ENCODE assay signal across 12 mouse cellular contexts in the genomic region with DNA sequence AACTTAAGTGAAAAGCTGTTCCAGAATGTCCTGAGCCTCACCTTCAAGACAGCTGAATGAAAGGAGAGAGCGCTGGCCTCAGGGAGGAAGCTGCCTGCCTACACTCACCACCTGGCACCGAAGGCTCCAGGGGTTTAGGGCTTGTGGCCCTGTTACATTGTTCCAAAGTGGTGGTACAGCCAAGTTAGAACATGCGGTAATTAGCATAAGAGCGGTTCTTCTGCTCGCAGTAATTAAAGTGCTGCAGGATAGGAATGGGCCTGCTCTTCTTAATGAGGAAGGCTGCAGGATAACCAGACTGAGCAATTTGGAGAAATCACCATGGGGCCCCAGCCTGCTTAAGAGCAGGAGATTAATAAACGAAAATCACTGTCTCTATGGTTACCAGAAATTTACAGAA.
DNase-seq lines count a peak whose midpoint lies in the region; ATAC-seq and TF ChIP-seq lines count a peak whose summit lies in the region.
"Had no signal": no experiment of that assay in that cellular context is flagged by ENCODE, and none has a peak within 500 bp of the region (broad histone marks: within the 10 kb centered on the region; RNA-seq: fewer than 3 reads in every experiment).

No protein-coding gene starts in this region.

- H3K4me2 ChIP-seq in embryonic facial prominence, embryonic 13.5 days = no peak overlapping the region
- H3K4me2 ChIP-seq in hindbrain, embryonic 14.5 days (replicated peaks) = no peak overlapping the region
- H3K4me2 ChIP-seq: liver, embryonic 13.5 days had no signal

- no peak for TF ChIP-seq POLR2A in kidney, adult 2 months (IDR thresholded peaks at IDR 0.05; ENCODE audit: low read depth, low read length)
- TF ChIP-seq POLR2A in thymus, adult 2 months (IDR thresholded peaks at IDR 0.05; ENCODE audit: control insufficient read depth, extremely low read depth, insufficient read depth, low read length, poor library complexity) = no peak

- intact Hi-C loops in left cerebral cortex, adult 2 months (cut with DNase I) = no loop called here
- intact Hi-C loops in left cerebral cortex, postnatal 10 days (cut with DNase I) = no loop called here

- ATAC-seq in embryonic facial prominence, embryonic 13.5 days (ENCODE audit: insufficient number of reproducible peaks, insufficient read depth, low FRiP score, low TSS enrichment, low read depth) = no peak
- ATAC-seq in hindbrain, embryonic 14.5 days (ENCODE audit: low FRiP score) = peak; percentile 62

- no peak overlapping the region for H3K4me3 ChIP-seq in left cerebral cortex, adult 2 months
- H3K4me3 ChIP-seq in embryonic facial prominence, embryonic 13.5 days = no peak overlapping the region
- H3K4me3 ChIP-seq in hindbrain, embryonic 14.5 days (replicated peaks; ENCODE audit: low read length) = no peak overlapping the region
- H3K4me3 ChIP-seq in kidney, adult 2 months (ENCODE audit: insufficient read depth, low read depth, low read length) = no peak overlapping the region
- no peak overlapping the region for H3K4me3 ChIP-seq in thymus, adult 2 months (ENCODE audit: control insufficient read depth, insufficient read depth, low read length)
- H3K4me3 ChIP-seq: liver, embryonic 13.5 days had no signal

- WGBS in embryonic facial prominence, embryonic 13.5 days = 38% methylated on average over 6 of the region's 6 CpGs
- WGBS in hindbrain, embryonic 14.5 days = 49% methylated on average over 6 of the region's 6 CpGs
- WGBS in kidney, adult 2 months = 74% methylated on average over 6 of the region's 6 CpGs
- WGBS in thymus, adult 2 months = 82% methylated on average over 6 of the region's 6 CpGs

- DNase-seq in left cerebral cortex, adult 2 months (ENCODE audit: extremely low spot score in 1 of 2, low spot score in 2 of 2) = no peak
- no peak for DNase-seq in left cerebral cortex, postnatal 10 days (ENCODE audit: extremely low spot score in 1 of 2, low spot score in 2 of 2)
- peak; percentile 26 for DNase-seq in ZHBTc4 (ENCODE audit: low read depth, low spot score)
- DNase-seq in hindbrain, embryonic 14.5 days (ENCODE audit: low spot score) = no peak
- no peak for DNase-seq in kidney, adult 2 months
- no peak for DNase-seq in gastrocnemius, adult 8-10 months (ENCODE audit: low spot score in 2 of 2)
- DNase-seq in thymus, adult 2 months = no peak
- DNase-seq: gastrocnemius, postnatal 14 days; kidney, adult 18-20 months; liver, embryonic 13.5 days had no signal

- TF ChIP-seq CTCF in left cerebral cortex, adult 2 months (IDR thresholded peaks at IDR 0.05) = no peak
- TF ChIP-seq CTCF in kidney, adult 2 months (conservative IDR thresholded peaks at IDR 0.05; ENCODE audit: insufficient read depth, insufficient read length, low read depth, low read length) = no peak
- no peak for TF ChIP-seq CTCF in thymus, adult 2 months (IDR thresholded peaks at IDR 0.05; ENCODE audit: borderline replicate concordance, control insufficient read depth, extremely low read depth, insufficient read depth, low read length, poor library complexity)

- H3K27ac ChIP-seq in left cerebral cortex, adult 2 months = peak overlapping the region; percentile 50; the same call in 1 of the 2 replicates
- 0 out of 2 replicates have a peak overlapping the region, but pooled peaks have one; percentile 28 for H3K27ac ChIP-seq in embryonic facial prominence, embryonic 13.5 days
- no peak overlapping the region for H3K27ac ChIP-seq in hindbrain, embryonic 14.5 days
- no peak overlapping the region for H3K27ac ChIP-seq in kidney, adult 2 months (ENCODE audit: insufficient read depth, low read depth, low read length)
- no peak overlapping the region for H3K27ac ChIP-seq in thymus, adult 2 months (ENCODE audit: control insufficient read depth, insufficient read depth, low read length)
- H3K27ac ChIP-seq: liver, embryonic 13.5 days; macrophage had no signal

- H3K4me1 ChIP-seq in embryonic facial prominence, embryonic 13.5 days = peaks cover 8% of the 10 kb centered on the region; the same call in 1 of the 2 replicates
- H3K4me1 ChIP-seq in hindbrain, embryonic 14.5 days (replicated peaks; ENCODE audit: control insufficient read depth, insufficient read depth, low read length) = no peaks in the 10 kb centered on the region; the same call in 1 of the 2 replicates
- H3K4me1 ChIP-seq in kidney, adult 2 months (ENCODE audit: control insufficient read depth, insufficient read depth, low read length) = no peaks in the 10 kb centered on the region
- no peaks in the 10 kb centered on the region for H3K4me1 ChIP-seq in thymus, adult 2 months (replicated peaks; ENCODE audit: control insufficient read depth, insufficient read depth, low read length)

- H3K36me3 ChIP-seq in embryonic facial prominence, embryonic 13.5 days = no peaks in the 10 kb centered on the region
- no peaks in the 10 kb centered on the region for H3K36me3 ChIP-seq in hindbrain, embryonic 14.5 days (replicated peaks; ENCODE audit: control insufficient read depth, insufficient read depth)
- H3K36me3 ChIP-seq in kidney, adult 2 months (ENCODE audit: control insufficient read depth, insufficient read depth, low read length) = no peaks in the 10 kb centered on the region
- H3K36me3 ChIP-seq in thymus, adult 2 months (ENCODE audit: control insufficient read depth, insufficient read depth, low read length) = no peaks in the 10 kb centered on the region
- H3K36me3 ChIP-seq: liver, embryonic 13.5 days had no signal

- no peaks in the 10 kb centered on the region for H3K9me3 ChIP-seq in embryonic facial prominence, embryonic 13.5 days
- no peaks in the 10 kb centered on the region for H3K9me3 ChIP-seq in hindbrain, embryonic 14.5 days (ENCODE audit: control insufficient read depth, low read length)
- H3K9me3 ChIP-seq: liver, embryonic 13.5 days had no signal

- no peaks in the 10 kb centered on the region for H3K27me3 ChIP-seq in embryonic facial prominence, embryonic 13.5 days
- no peaks in the 10 kb centered on the region for H3K27me3 ChIP-seq in hindbrain, embryonic 14.5 days (ENCODE audit: control insufficient read depth, insufficient read depth, low read length)
- no peaks in the 10 kb centered on the region for H3K27me3 ChIP-seq in kidney, adult 2 months (replicated peaks; ENCODE audit: control insufficient read depth, insufficient read depth, low read length)
- no peaks in the 10 kb centered on the region for H3K27me3 ChIP-seq in thymus, adult 2 months (ENCODE audit: control insufficient read depth, insufficient read depth, low read length)
- H3K27me3 ChIP-seq: liver, embryonic 13.5 days had no signal

- H3K9ac ChIP-seq in embryonic facial prominence, embryonic 13.5 days = no peak overlapping the region
- no peak overlapping the region for H3K9ac ChIP-seq in hindbrain, embryonic 14.5 days
- H3K9ac ChIP-seq: liver, embryonic 13.5 days had no signal

Comparison
In these comparisons a context has a peak if more than half of its experiments do, and no peak if none do; other contexts are left out.
1. H3K27ac ChIP-seq: peak in left cerebral cortex, adult 2 months (single experiment) and embryonic facial prominence, embryonic 13.5 days (single experiment); none in hindbrain, embryonic 14.5 days (single experiment), kidney, adult 2 months (single experiment) and thymus, adult 2 months (single experiment).